Mouse (Mus musculus) brain, embryonic 14.5 days (tissue): ENCODE measurements at regions not wholly inside any gene's neighbourhood (a gene's known extent, or its start where the extent isn't known, plus 50 kb on each side); places are given as distances from the start of the nearest gene placed in this dataset.

Experiments
- CTCF ChIP-seq: fragments of 200-500 bp; IDR thresholded peaks from 2 replicates; pipeline ENCODE4 v1.5.1; 2012; ENCODE audit warnings: inconsistent platforms, mild to moderate bottlenecking, moderate library complexity, borderline replicate concordance; ENCODE audit not compliant: insufficient read depth, insufficient read length; ENCODE audit errors: extremely low read depth
- POLR2A ChIP-seq: fragments of 200-500 bp; IDR thresholded peaks from 2 replicates; pipeline ENCODE4 v1.6.1; 2012; ENCODE audit warnings: mild to moderate bottlenecking, inconsistent platforms, borderline replicate concordance; ENCODE audit not compliant: poor library complexity, insufficient read depth, insufficient read length, severe bottlenecking; ENCODE audit errors: extremely low read depth

DNA sequence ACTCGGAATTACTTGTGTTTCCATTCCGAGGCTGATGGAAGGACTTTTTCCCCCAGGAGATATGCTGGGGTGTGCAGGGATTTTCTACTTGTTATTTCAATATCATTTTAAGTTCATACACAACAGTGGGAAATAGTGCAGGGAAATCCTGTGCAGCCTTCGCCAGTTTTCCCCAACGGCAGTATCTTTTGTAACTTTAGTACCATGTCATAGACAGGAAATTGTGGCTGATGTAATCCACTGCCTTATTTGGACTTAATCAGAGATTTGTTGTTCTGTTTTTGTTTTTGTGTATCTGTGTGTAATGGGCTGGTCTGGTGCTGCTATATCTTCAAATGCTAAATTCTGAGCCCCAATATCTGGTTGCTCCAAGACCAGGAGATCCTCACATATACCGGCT lies 63.8 kb downstream of the Fam110c start:
- TF ChIP-seq CTCF (no peak), POLR2A (no peak)
